Mouse (Mus musculus) heart, postnatal 0 days (tissue): ENCODE measurements around the gene Mgarp.

Experiments used
- CTCF ChIP-seq: IDR thresholded peaks from 2 replicates; pipeline ENCODE4 v1.5.1; 2016; ENCODE audit warnings: antibody characterized with exemption, control low read depth, low read depth
- EP300 ChIP-seq: IDR thresholded peaks from 2 replicates; pipeline ENCODE4 v1.6.1; 2016; ENCODE audit warnings: antibody characterized with exemption, low read depth

DNA sequence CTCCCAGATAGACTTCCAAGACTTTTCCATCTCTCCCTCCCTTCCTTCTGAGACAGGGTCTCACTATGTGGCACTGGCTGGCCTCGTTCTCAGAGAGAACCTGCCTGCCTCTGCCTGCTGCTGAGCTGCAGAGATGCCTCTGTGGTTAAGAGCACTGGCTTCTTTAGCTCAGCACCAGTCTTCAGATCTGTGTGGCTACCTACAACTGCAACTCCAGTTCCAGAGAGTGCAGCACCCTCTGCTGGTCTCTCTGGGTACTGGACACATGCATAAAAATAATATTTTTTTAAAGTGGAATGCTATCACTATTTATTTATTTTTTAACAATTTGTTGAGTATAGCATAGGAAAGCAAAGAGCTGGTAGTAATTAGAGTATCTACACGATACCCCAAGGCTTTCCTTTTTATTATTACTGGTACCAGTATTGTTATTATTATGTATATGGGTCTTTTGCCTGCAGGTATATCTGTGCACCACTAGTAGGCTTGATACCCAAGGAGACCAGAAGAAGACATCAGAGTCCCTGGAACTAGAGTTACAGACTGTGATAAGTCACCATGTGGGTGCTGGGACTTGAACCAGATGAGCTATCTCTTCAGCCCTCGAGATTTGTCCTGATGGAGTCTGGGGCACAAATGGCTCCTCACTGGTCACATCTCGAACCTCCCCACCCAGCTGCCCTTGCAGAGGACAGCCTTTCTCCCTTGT, 43.1 kb downstream of the Mgarp start:
- peak; percentile 72 for TF ChIP-seq CTCF
- TF ChIP-seq EP300 = no peak
